Mouse (Mus musculus): ENCODE data around the gene Drc3.

DNA sequence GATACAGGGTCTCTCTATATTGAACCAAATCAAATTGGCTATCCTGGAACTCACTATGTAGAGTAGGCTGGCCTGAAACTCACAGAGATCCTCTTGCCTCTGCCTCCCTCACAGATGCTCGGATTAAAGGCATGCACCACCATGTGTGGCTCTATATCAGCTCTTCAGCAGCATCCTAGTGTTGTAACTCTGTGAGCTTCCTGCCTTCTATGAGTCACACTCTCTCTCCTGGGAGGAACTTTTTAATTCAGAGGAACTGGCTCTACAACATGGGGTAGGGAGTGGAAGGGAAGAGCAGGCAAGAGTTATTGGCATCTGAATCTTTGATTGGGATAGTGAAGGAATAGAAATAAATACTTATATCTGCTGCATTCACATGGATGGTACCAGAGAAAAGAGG, 4.0 kb downstream of the Drc3 start:
- TF ChIP-seq CTCF (IDR thresholded peaks at IDR 0.05; ENCODE audit: insufficient read depth, low read depth, low read length) = no peak
- TF ChIP-seq POLR2A (IDR thresholded peaks at IDR 0.05; ENCODE audit: insufficient read depth, low read depth, low read length) = no peak

Measured in olfactory bulb, adult 2 months (tissue).